Mouse (Mus musculus): ENCODE measurements around the gene Sec62. TPM values are rescaled to one million over a fixed set of nuclear protein-coding genes. Genes with fewer than 3 reads are reported as not detected.

Gene Sec62
- polyA plus RNA-seq, 1 experiment from 2014 or later: 75.0 TPM

GRCm38 (mm10) chr3:30868625-30869024 is 76.0 kb downstream of the Sec62 start:
- H3K4me3 ChIP-seq (ENCODE audit: low read depth, low read length): no peak overlapping the region
- no peak overlapping the region for H3K27ac ChIP-seq (ENCODE audit: low read depth, low read length)
- 56% methylated on average over 5 of the region's 5 CpGs for WGBS (ENCODE audit: insufficient replicate concordance)
- H3K9me3 ChIP-seq (replicated peaks; ENCODE audit: control insufficient read depth, low read length): no peaks in the 10 kb centered on the region
- no peaks in the 10 kb centered on the region for H3K4me1 ChIP-seq (ENCODE audit: control insufficient read depth, insufficient read depth, low read length)
- H3K9ac ChIP-seq (ENCODE audit: low read depth, low read length): no peak overlapping the region
- H3K36me3 ChIP-seq (ENCODE audit: control insufficient read depth, insufficient read depth, low read length): no peaks in the 10 kb centered on the region
- H3K27me3 ChIP-seq (ENCODE audit: control insufficient read depth, insufficient read depth, low read length): no peaks in the 10 kb centered on the region
- ATAC-seq (replicated peaks; ENCODE audit: insufficient number of reproducible peaks, low FRiP score, low TSS enrichment): no peak
- H3K4me2 ChIP-seq: no peak overlapping the region

- 60% methylated on average over 1 of the region's 1 CpGs for WGBS (ENCODE audit: insufficient replicate concordance)
- Histone ChIP-seq H3K9me3 (replicated peaks; ENCODE audit: control insufficient read depth, low read length) (no peaks in the 10 kb centered on the region), H3K4me2 (no peak overlapping the region), H3K27ac (ENCODE audit: low read depth, low read length) (no peak overlapping the region), H3K4me1 (ENCODE audit: control insufficient read depth, insufficient read depth, low read length) (no peaks in the 10 kb centered on the region), H3K4me3 (ENCODE audit: low read depth, low read length) (no peak overlapping the region), H3K27me3 (ENCODE audit: control insufficient read depth, insufficient read depth, low read length) (no peaks in the 10 kb centered on the region), H3K36me3 (ENCODE audit: control insufficient read depth, insufficient read depth, low read length) (no peaks in the 10 kb centered on the region), H3K9ac (ENCODE audit: low read depth, low read length) (no peak overlapping the region)
- ATAC-seq (replicated peaks; ENCODE audit: insufficient number of reproducible peaks, low FRiP score, low TSS enrichment): no peak
These were observed 77.3 kb downstream of the Sec62 start for GRCm38 (mm10) chr3:30869995-30870394.

Other genes with a start within 250 kb of the Sec62 start
- gene Mecom, start 244.9 kb upstream of the Sec62 start, polyA plus RNA-seq (2014; fragmentation: Nextera tagmentation; extraction: Ambion mirVana): 41.8 and 42.5 TPM in 2 replicates
- gene Actrt3, start 192.9 kb upstream of the Sec62 start, polyA plus RNA-seq (2014; fragmentation: Nextera tagmentation; extraction: Ambion mirVana): not detected in 2 replicates
- gene Mynn, start 190.8 kb upstream of the Sec62 start, polyA plus RNA-seq (2014; fragmentation: Nextera tagmentation; extraction: Ambion mirVana): 22.1 and 30.3 TPM in 2 replicates
- gene Lrriq4, start 148.4 kb upstream of the Sec62 start, polyA plus RNA-seq (2014; fragmentation: Nextera tagmentation; extraction: Ambion mirVana): 0.09 TPM in 1 of 2 replicates, not detected in the other
- gene Lrrc34, start 145.0 kb upstream of the Sec62 start, polyA plus RNA-seq (2014; fragmentation: Nextera tagmentation; extraction: Ambion mirVana): 0.62 and 0.86 TPM in 2 replicates
- not detected in 2 replicates for gene Lrrc31, start 93.0 kb upstream of the Sec62 start, polyA plus RNA-seq (2014; fragmentation: Nextera tagmentation; extraction: Ambion mirVana)
- not detected in 2 replicates for gene Samd7, start 46.6 kb upstream of the Sec62 start, polyA plus RNA-seq (2014; fragmentation: Nextera tagmentation; extraction: Ambion mirVana)
- gene Gpr160, start 63.1 kb downstream of the Sec62 start, polyA plus RNA-seq (2014; fragmentation: Nextera tagmentation; extraction: Ambion mirVana): 0.62 and 1.2 TPM in 2 replicates
- 5.5 and 6.7 TPM in 2 replicates for gene Phc3, start 176.5 kb downstream of the Sec62 start, polyA plus RNA-seq (2014; fragmentation: Nextera tagmentation; extraction: Ambion mirVana)
- gene Prkci, start 202.9 kb downstream of the Sec62 start, polyA plus RNA-seq (2014; fragmentation: Nextera tagmentation; extraction: Ambion mirVana): 20.6 and 26.8 TPM in 2 replicates

Measured in heart, embryonic 11.5 days (tissue).